In genomic region chrX:38462101-38462500, GRCm38 (mm10) we compare ENCODE assay signal across 26 mouse cellular contexts. TPM values are rescaled to one million over a fixed set of nuclear protein-coding genes. Genes with fewer than 3 reads are reported as not detected.
DNase-seq lines count a peak whose midpoint lies in the region; ATAC-seq lines count a peak whose summit lies in the region.
"Had no signal": no experiment of that assay in that cellular context is flagged by ENCODE, and none has a peak within 500 bp of the region (broad histone marks: within the 10 kb centered on the region; RNA-seq: fewer than 3 reads in every experiment).

No protein-coding gene starts in this region.

- no peak overlapping the region for H3K27ac ChIP-seq in kidney, embryonic 15.5 days
- H3K27ac ChIP-seq in hindbrain, embryonic 11.5 days (ENCODE audit: low read depth, low read length), result no peak overlapping the region
- H3K27ac ChIP-seq: embryonic facial prominence, embryonic 12.5 days; embryonic facial prominence, embryonic 15.5 days; gastrocnemius, adult 2 months; hindbrain, embryonic 12.5 days; hindbrain, embryonic 15.5 days had no signal

- no peak overlapping the region for H3K4me3 ChIP-seq in kidney, embryonic 15.5 days (replicated peaks)
- H3K4me3 ChIP-seq in hindbrain, embryonic 11.5 days (ENCODE audit: low read depth, low read length), result no peak overlapping the region
- H3K4me3 ChIP-seq: embryonic facial prominence, embryonic 12.5 days; embryonic facial prominence, embryonic 15.5 days; gastrocnemius, adult 2 months; heart, embryonic 12.5 days; heart, embryonic 15.5 days; hindbrain, embryonic 12.5 days; hindbrain, embryonic 15.5 days had no signal

- H3K4me2 ChIP-seq in kidney, embryonic 15.5 days, result no peak overlapping the region
- H3K4me2 ChIP-seq in hindbrain, embryonic 11.5 days (replicated peaks; ENCODE audit: low read depth, low read length), result no peak overlapping the region
- H3K4me2 ChIP-seq: embryonic facial prominence, embryonic 12.5 days; embryonic facial prominence, embryonic 15.5 days; heart, embryonic 12.5 days; heart, embryonic 15.5 days; hindbrain, embryonic 12.5 days; hindbrain, embryonic 15.5 days had no signal

- DNase-seq in kidney, postnatal 10 days, result no peak
- DNase-seq in hindbrain, embryonic 11.5 days (ENCODE audit: low spot score), result no peak
- DNase-seq: adrenal gland, adult 8-10 months; adrenal gland, postnatal 25 days; cerebellum, adult 11 months; cerebellum, adult 2 months; cerebellum, postnatal 10 days; cerebellum, postnatal 36 days; forebrain, postnatal 0 days; gastrocnemius, adult 2 months; gastrocnemius, postnatal 14 days; heart, adult 18-20 months; heart, postnatal 14 days; heart, postnatal 4 days had no signal

- no peaks in the 10 kb centered on the region for H3K36me3 ChIP-seq in kidney, embryonic 15.5 days
- H3K36me3 ChIP-seq in hindbrain, embryonic 11.5 days (ENCODE audit: control insufficient read depth, insufficient read depth, low read length), result no peaks in the 10 kb centered on the region
- H3K36me3 ChIP-seq: embryonic facial prominence, embryonic 12.5 days; embryonic facial prominence, embryonic 15.5 days; heart, embryonic 12.5 days; heart, embryonic 15.5 days; hindbrain, embryonic 12.5 days; hindbrain, embryonic 15.5 days had no signal

- no peaks in the 10 kb centered on the region for H3K9me3 ChIP-seq in kidney, embryonic 15.5 days (replicated peaks)
- H3K9me3 ChIP-seq in hindbrain, embryonic 11.5 days (ENCODE audit: control insufficient read depth, low read length), result no peaks in the 10 kb centered on the region
- H3K9me3 ChIP-seq: embryonic facial prominence, embryonic 12.5 days; embryonic facial prominence, embryonic 15.5 days; heart, embryonic 12.5 days; heart, embryonic 15.5 days; hindbrain, embryonic 12.5 days; hindbrain, embryonic 15.5 days had no signal

- no peaks in the 10 kb centered on the region for H3K27me3 ChIP-seq in kidney, embryonic 15.5 days
- no peaks in the 10 kb centered on the region for H3K27me3 ChIP-seq in hindbrain, embryonic 11.5 days (ENCODE audit: control insufficient read depth, insufficient read depth, low read length)
- H3K27me3 ChIP-seq: embryonic facial prominence, embryonic 12.5 days; embryonic facial prominence, embryonic 15.5 days; heart, embryonic 12.5 days; heart, embryonic 15.5 days; hindbrain, embryonic 12.5 days; hindbrain, embryonic 15.5 days had no signal

- ATAC-seq in common myeloid progenitor, adult 5-6 weeks (replicated peaks; ENCODE audit: low read depth, poor library complexity, severe bottlenecking), result peak; percentile 53; the same call in 1 of the 2 replicates
- ATAC-seq in megakaryocyte, adult 5-6 weeks (ENCODE audit: poor library complexity, severe bottlenecking), result peak; percentile 89
- ATAC-seq in neutrophil, adult 5-6 weeks (ENCODE audit: extremely low read depth, insufficient number of reproducible peaks, low FRiP score, poor library complexity, severe bottlenecking), result peak; percentile 82
- no peak for ATAC-seq in kidney, embryonic 15.5 days (replicated peaks; ENCODE audit: low FRiP score)
- ATAC-seq in hindbrain, embryonic 11.5 days (ENCODE audit: low FRiP score), result no peak
- ATAC-seq: activated CD4-positive, CD25-positive, alpha-beta regulatory T cell, adult 4 months; forebrain, embryonic 14.5 days; forebrain, postnatal 0 days had no signal

- H3K4me1 ChIP-seq in kidney, embryonic 15.5 days, result no peaks in the 10 kb centered on the region
- no peaks in the 10 kb centered on the region for H3K4me1 ChIP-seq in hindbrain, embryonic 11.5 days (replicated peaks; ENCODE audit: control insufficient read depth, insufficient read depth, low read length)
- H3K4me1 ChIP-seq: embryonic facial prominence, embryonic 12.5 days; embryonic facial prominence, embryonic 15.5 days; heart, embryonic 15.5 days; hindbrain, embryonic 12.5 days; hindbrain, embryonic 15.5 days had no signal

- WGBS in kidney, embryonic 15.5 days, result 78% methylated on average over 5 of the region's 5 CpGs
- WGBS in hindbrain, embryonic 11.5 days, result 95% methylated on average over 5 of the region's 5 CpGs

- no peak overlapping the region for H3K9ac ChIP-seq in kidney, embryonic 15.5 days
- no peak overlapping the region for H3K9ac ChIP-seq in hindbrain, embryonic 11.5 days (ENCODE audit: low read depth, low read length)
- H3K9ac ChIP-seq: embryonic facial prominence, embryonic 12.5 days; embryonic facial prominence, embryonic 15.5 days; forebrain, postnatal 0 days; heart, embryonic 12.5 days; heart, embryonic 15.5 days; hindbrain, embryonic 12.5 days; hindbrain, embryonic 15.5 days had no signal

RNA-seq across cellular contexts. Expression of gene Lamp2, which starts 5.8 kb away (rescaled TPM):
- 102 and 106 TPM in 2 replicates for total RNA-seq in common myeloid progenitor, adult 5-6 weeks (2017)
- total RNA-seq in megakaryocyte, adult 5-6 weeks (2015), result 464 and 491 TPM in 2 replicates
- 317 and 338 TPM in 2 replicates for total RNA-seq in megakaryocyte, adult 5-6 weeks (2017)
- total RNA-seq in neutrophil, adult 5-6 weeks (2017), result 179 and 194 TPM in 2 replicates
- polyA plus RNA-seq in kidney, embryonic 15.5 days (2015; fragmentation: Nextera tagmentation; extraction: Ambion mirVana), result 154 and 157 TPM in 2 replicates
- polyA plus RNA-seq in hindbrain, embryonic 11.5 days (2014; fragmentation: Nextera tagmentation; extraction: Ambion mirVana), result 92.4 and 96.6 TPM in 2 replicates

Comparison
In these comparisons a context has a peak if more than half of its experiments do, and no peak if none do; other contexts are left out.
1. ATAC-seq: peak in common myeloid progenitor, adult 5-6 weeks (single experiment), megakaryocyte, adult 5-6 weeks (single experiment) and neutrophil, adult 5-6 weeks (single experiment); none in kidney, embryonic 15.5 days (single experiment) and hindbrain, embryonic 11.5 days (single experiment).